Mouse (Mus musculus): Measurements from ENCODE around the gene Rnf43. TPM values are rescaled to one million over a fixed set of nuclear protein-coding genes. Genes with fewer than 3 reads are reported as not detected.

Rnf43 gene
- total RNA-seq, 2 experiments from 2014 or later, result 1.6 to 2.8 TPM

DNA sequence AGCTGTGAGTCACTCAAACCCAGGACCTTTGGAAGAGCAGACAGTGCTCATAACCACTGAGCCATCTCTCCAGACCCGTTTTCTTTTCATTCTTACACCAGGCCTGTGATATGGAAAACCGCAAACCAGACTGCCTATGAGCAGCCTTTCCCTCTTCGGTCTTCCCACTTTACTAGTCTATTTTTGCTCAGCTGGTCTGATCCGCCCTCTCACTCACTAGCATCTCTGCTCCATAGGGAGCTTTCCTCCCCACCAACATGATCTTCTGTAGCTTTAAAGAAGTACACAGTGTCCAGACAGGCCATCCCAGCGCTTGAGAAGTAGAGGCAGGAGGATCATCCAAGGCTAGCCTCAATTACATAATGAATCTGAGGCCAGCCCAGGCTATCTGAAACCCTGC is 46.5 kb downstream of the Rnf43 start:
- no peak for DNase-seq (ENCODE audit: extremely low spot score in 1 of 2, low spot score in 1 of 2)

- DNase-seq (ENCODE audit: extremely low spot score in 1 of 2, low spot score in 1 of 2), result no peak
These were observed 47.2 kb downstream of the Rnf43 start for GRCm38 (mm10) chr11:87709513-87710261.

DNA sequence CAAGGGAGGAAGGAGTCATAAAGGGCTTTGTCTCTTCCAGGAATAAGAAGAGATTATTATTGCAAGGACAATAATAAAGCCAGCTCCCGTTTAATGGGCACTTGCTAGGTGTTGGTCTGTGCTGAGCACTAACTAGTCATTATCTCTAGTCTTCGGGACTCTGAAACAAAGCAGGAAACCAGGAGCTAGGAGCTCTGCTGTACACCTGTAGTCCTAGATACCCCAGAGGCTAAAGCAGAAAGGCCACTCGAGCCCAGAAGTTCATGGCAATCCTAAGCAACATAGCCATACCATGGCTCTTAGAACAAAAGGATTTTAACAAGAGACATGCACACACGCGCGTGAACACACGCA is 47.7 kb downstream of the Rnf43 start:
- DNase-seq (ENCODE audit: extremely low spot score in 1 of 2, low spot score in 1 of 2), result no peak

DNA sequence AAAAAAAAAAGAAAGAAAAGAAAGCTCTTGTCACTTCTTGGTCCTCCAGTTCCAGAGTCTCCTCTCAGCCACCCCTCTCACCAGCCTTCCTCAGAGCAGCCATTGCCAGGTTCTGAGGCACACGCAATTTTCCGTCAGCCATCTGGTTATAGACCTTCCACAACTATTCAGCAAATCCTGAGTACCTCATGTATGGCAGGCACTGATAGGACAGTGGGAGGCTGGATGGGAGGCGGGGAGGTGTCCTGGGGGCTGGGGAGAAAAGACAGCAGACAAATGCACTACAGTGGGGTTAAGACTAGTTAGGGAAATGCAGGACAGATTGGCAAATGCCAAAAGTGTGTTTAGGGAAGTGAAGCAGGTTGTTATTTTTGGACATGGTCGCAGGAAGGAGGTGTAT is 49.7 kb downstream of the Rnf43 start:
- no peak for DNase-seq (ENCODE audit: extremely low spot score in 1 of 2, low spot score in 1 of 2)

DNA sequence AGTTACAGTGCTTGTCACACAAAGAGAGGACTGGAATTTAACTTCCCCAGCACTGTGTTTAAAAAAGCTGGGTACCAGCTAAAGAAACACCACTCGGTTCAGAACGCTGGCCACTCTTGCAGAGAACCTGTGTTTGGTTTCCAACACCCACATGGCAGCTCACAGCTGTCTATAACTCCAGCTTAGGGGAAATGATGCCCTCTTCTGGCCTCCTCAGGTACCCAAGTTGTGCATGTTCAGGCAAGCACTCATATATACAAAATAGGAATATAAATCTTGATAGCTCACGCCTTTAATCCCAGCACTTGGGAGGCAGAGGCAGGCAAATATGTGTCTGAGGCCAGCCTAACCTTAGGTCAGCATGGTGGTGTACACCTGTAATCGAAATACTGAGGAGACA is 53.5 kb downstream of the Rnf43 start:
- DNase-seq (ENCODE audit: extremely low spot score in 1 of 2, low spot score in 1 of 2), result no peak

DNA sequence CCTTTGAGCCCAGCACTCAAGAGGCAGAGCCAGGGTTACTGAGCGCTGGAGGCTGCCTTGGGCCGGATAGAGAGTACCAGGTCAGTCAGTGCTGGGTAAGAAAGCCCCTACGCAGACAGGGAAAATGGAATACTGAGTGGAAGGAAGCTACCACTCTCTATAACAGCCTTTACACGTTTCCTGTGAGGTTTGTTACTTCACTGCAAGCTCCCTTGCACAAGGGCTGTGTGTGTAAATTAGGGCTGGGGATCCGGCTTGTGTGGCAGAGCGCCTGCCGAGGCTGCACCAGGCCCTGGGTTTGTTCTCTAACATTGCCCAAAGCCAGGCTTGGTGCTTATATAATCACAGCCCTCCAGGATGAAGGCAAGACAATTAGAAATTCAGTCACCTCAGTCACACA is 57.0 kb downstream of the Rnf43 start:
- no peak for DNase-seq (ENCODE audit: extremely low spot score in 1 of 2, low spot score in 1 of 2)

DNA sequence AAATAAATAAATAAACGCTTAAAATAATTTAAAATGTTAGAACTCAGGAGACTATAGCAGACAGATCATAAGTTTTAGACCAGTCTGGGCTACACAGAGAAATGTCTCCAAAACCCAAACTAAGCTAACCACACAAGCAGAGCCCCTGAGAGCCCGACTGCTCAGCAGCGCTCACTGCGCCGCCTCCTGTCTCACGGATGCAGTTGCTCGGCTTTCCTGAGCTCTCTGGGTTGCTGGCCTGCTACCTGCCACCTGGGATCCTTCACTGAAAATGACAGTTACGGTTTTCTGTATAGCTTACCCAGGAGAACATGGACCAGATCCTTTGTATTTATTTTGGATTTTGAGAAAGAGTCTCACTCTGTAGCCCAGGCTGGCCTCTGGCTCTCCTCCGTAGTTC is 57.8 kb downstream of the Rnf43 start:
- no peak for DNase-seq (ENCODE audit: extremely low spot score in 1 of 2, low spot score in 1 of 2)

DNA sequence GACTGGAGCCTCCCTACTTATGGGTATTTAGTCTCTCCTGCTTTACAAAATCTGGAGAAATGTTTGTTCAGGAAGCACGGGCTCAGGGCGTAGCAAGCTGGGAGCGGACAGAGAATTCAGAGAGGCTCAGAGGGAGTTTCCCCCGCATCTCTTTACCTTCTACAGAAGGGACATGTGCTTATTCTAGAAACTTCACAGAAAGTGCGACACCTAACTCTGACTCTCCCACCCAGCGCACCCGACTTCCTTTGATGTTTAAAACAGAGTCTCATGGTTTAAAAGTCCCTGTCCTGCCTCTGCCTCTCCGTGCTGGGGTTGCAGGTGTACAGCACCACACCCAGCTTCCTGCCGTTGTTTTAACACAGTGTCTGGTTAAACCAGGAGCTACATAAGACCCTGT is 58.3 kb downstream of the Rnf43 start:
- no peak for DNase-seq (ENCODE audit: extremely low spot score in 1 of 2, low spot score in 1 of 2)

DNA sequence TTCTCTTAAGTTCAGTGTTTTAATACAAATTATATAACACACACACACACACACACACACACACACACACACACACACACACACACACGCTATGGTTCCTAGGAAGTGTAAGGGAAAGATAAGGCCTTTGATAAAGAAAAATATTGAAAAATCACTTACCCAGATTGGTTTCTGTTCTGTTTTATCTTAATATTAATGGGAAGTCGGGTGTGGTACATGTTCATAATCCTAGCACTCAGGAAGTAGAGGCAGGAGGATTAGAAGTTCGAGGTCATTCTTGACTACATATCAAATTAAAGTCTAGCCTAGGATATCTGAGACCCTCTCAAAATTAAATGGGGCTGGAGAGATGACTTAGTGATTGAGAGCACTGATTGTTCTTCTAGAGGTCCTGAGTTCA is 59.6 kb downstream of the Rnf43 start:
- no peak for DNase-seq (ENCODE audit: extremely low spot score in 1 of 2, low spot score in 1 of 2)

GRCm38 (mm10) chr11:87722891-87723290 is 60.4 kb downstream of the Rnf43 start:
- DNase-seq (ENCODE audit: extremely low spot score in 1 of 2, low spot score in 1 of 2), result no peak

DNA sequence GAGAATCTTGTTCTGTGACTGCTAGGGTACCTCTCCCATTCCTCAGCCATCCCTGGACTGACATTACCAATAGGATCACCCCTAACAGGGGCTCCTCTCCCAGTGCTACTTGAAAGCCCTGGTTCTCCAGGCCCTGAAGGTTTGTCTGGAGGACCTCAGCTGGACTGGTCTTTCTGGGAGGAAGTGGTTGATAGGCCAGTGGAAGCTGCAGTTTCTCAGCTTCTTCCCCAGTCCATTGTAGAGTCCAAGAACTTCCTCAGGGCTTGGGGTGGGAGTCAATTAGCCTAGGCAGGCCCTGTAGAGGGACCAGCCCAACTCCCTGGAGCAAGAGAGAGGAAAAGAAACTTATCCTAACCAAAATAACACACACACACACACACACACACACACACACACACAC is 63.0 kb downstream of the Rnf43 start:
- no peak for DNase-seq (ENCODE audit: extremely low spot score in 1 of 2, low spot score in 1 of 2)

- no peak for DNase-seq (ENCODE audit: extremely low spot score in 1 of 2, low spot score in 1 of 2)
These were observed 63.5 kb downstream of the Rnf43 start for GRCm38 (mm10) chr11:87725964-87726562.

- no peak for DNase-seq (ENCODE audit: extremely low spot score in 1 of 2, low spot score in 1 of 2)
These were observed 64.5 kb downstream of the Rnf43 start for GRCm38 (mm10) chr11:87727021-87727420.

DNA sequence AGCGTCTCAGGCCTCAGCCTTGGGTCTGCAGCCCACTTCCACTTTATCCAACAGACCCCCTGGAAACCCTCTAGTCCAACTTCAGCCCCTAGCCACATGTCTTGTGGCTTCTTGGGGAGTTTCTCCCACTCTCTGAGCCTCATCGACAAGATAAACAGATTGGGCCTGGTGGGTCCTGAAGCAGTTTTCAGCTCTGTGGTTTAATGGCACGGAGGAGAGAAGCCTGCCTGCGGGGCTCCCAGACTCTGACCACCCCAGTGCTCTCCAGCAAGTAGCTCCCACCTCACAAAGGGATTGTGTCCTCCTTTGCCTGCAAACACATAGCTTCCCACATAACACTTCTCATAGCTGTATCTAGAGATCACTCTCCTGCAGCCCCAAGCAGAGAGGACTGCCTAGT is 64.9 kb downstream of the Rnf43 start:
- no peak for DNase-seq (ENCODE audit: extremely low spot score in 1 of 2, low spot score in 1 of 2)

DNA sequence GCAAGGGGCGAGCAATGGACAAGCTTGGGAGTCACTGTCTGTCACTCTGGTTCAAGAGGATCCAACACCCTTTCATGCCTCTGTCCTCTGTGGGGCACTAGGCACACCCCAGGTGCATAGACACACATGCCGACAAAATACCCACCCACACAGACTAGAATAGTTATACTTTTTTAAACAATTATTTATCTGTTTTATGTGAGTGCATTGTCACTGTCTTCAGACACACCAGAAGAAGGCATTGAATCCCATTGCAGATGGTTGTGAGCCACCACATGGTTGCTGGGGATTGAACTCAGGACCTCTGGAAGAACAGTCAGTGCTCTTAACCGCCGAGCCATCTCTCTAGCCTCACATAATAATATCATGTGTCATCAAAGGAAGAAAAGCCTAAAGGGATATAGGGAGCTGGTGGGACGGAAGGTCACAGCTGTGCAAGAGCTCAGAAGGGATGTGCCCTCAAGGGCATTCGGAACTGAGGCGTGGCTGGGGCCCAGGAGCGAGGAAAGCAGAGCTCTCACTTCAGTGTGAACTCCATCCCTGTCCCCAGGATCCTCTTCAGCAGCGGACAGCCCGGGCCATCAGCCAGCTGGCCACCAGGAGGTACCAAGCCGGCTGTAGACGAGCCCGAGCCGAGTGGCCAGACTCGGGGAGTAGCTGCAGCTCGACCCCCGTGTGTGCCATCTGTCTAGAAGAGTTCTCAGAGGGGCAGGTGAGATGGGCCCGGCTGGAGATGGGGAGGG is 66.5 kb downstream of the Rnf43 start:
- no peak for DNase-seq (ENCODE audit: extremely low spot score in 1 of 2, low spot score in 1 of 2)

DNA sequence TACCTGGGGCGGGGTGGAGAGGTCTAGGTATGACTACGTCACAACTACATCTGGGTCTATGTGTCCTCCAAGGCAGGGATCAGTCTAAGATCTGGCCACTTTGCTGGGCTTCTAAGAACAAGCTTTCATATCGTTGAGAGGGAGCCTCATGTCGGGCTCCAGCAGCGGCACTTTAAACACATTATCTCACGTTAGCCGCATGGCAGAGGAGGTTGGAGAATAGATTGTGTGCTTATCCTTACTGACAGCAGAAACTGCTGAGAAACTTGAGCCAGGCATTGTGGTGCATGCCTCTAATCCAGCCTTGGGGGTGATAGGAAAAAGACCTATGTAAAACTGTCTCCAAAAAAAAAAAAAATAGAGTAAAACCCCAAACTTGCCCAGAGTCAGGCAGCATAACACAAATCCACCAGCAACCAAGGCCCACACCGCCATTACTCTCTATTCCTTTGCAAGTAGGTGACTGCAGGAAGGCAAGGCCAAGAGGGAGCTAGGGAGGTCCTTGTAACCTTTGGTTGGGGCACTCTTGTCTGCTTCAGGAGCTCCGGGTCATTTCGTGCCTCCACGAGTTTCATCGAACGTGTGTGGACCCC is 67.2 kb downstream of the Rnf43 start:
- DNase-seq (ENCODE audit: extremely low spot score in 1 of 2, low spot score in 1 of 2), result no peak

DNA sequence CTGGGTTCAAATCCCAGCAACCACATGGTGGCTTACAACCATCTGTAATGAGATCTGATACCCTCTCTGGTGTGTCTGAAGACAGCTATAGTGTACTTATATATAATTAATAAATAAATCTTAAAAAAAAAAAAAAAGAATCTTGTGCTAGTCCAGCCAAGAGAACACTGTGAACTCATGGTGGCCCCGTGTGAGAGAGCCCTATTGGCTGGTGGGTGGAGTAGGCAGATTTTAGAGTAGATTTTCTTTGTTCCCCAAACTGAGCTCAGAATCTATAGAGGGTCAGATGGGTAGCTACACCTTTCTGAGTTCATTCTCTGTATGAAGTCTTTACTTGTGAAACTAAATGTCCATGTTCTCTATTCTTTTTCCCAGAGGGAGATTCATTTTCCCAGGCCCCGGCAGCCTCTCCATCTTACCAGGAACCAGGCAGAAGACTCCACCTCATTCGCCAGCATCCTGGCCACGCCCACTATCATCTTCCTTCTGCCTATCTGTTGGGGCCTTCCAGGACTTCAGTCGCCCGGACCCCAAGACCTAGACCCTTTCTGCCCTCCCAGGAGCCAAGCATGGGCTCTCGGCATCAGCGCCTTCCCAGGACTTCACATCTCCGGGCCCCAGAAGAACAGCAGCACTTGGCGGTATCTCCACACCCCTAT is 68.3 kb downstream of the Rnf43 start:
- DNase-seq (ENCODE audit: extremely low spot score in 1 of 2, low spot score in 1 of 2), result no peak

GRCm38 (mm10) chr11:87734346-87734745 is 71.8 kb downstream of the Rnf43 start:
- DNase-seq (ENCODE audit: extremely low spot score in 1 of 2, low spot score in 1 of 2), result no peak

DNA sequence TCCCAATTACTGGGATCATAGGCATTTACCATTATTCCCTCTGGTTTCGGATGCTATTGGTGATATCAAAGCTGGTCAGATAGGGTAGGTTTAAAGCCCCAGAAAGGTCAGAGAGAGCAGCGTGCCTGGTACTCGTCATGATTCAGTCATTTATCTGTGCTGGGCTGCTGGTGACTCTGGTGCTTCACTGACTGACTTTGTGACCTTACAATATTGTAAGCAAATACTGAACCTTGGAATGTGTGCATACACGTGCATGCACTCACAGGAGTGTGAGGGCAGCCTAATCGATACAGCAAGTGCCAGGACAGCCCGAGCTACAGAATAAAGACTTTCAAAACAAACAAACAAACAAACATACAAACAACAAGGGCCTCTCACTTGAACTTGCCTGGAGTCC is 73.2 kb downstream of the Rnf43 start:
- no peak for DNase-seq (ENCODE audit: extremely low spot score in 1 of 2, low spot score in 1 of 2)

DNA sequence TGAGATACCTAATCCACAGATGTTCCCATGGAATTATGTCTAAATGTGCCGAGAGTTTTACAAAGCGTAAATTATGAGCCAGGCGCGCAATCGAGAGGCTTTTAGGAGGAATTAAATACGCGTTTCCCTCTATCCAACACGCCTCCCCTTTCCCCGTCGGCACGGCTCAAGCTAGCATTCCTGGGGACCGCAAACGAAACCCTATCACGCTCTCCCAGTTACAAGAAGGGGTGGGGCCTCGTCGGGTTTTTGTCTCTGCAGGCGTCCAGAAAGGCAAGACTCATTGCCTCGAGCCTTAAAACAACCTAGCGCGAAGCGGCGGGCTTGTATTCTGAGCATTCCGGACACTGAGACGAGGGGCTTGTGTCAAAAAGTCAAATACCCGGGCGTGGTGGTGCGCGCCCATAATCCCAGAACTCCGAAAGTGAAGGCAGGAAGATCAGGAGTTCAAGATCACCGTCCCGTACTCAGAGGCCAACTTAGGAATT is 74.2 kb downstream of the Rnf43 start:
- peak in 1 of 2 experiments; percentile 30 for DNase-seq (ENCODE audit: extremely low spot score in 1 of 2, low spot score in 1 of 2)

Data from layer of hippocampus, postnatal 25 days (tissue).